Mouse (Mus musculus) forebrain, embryonic 15.5 days (tissue): ENCODE results near the gene Ust. TPM values are rescaled to one million over a fixed set of nuclear protein-coding genes. Genes with fewer than 3 reads are reported as not detected.

ENCODE experiments used
- ATAC-seq: fragments of 200-750 bp; cut with Nextera tagmentation; replicated peaks from 2 replicates; pipeline ENCODE4 v1.8.0; 2017; ENCODE audit warnings: mild to moderate bottlenecking, moderate TSS enrichment, moderate library complexity
- H3K27ac ChIP-seq: fragments of 300-500 bp; sonication (generic); replicated peaks from 2 replicates; pipeline ENCODE4 v1.5.1; 2015; ENCODE audit warnings: mild to moderate bottlenecking, inconsistent platforms
- H3K27me3 ChIP-seq: fragments of 300-500 bp; sonication (generic); 2 replicates; pipeline ENCODE4 v1.6.1; 2015; ENCODE audit warnings: inconsistent platforms
- H3K36me3 ChIP-seq: fragments of 300-500 bp; sonication (generic); 2 replicates; pipeline ENCODE4 v1.6.1; 2015; ENCODE audit warnings: mild to moderate bottlenecking, inconsistent platforms
- H3K4me1 ChIP-seq: fragments of 300-500 bp; sonication (generic); 2 replicates; pipeline ENCODE4 v1.6.1; 2015; ENCODE audit warnings: inconsistent platforms
- H3K4me2 ChIP-seq: fragments of 300-500 bp; sonication (generic); replicated peaks from 2 replicates; pipeline ENCODE4 v1.6.1; 2015; ENCODE audit warnings: mild to moderate bottlenecking, inconsistent platforms
- H3K4me3 ChIP-seq: fragments of 300-500 bp; sonication (generic); 2 replicates; pipeline ENCODE4 v1.5.1; 2015; ENCODE audit warnings: mild to moderate bottlenecking, inconsistent platforms
- H3K9ac ChIP-seq: fragments of 300-500 bp; sonication (generic); replicated peaks from 2 replicates; pipeline ENCODE4 v1.6.1; 2015; ENCODE audit warnings: mild to moderate bottlenecking, inconsistent platforms
- H3K9me3 ChIP-seq: fragments of 300-500 bp; sonication (generic); 2 replicates; pipeline ENCODE4 v1.6.1; 2016; ENCODE audit warnings: inconsistent platforms
- WGBS: fragments of 180-500 bp; shearing (Covaris S2); methylation state at CpG from one replicate; pipeline ENCODE4 v1.1.7; 2015; ENCODE audit warnings: mixed read lengths; 5-methylcytosine and 5-hydroxymethylcytosine counted together
- polyA plus RNA-seq: library from polyadenylated mRNA; unstranded; fragments of >200 nt; fragmentation: Nextera tagmentation; extraction: Ambion mirVana; gene quantifications from 2 replicates; pipeline ENCODE4 v1.2.1, GENCODE M21; 2015

The Ust gene
- polyA plus RNA-seq, 1 experiment from 2014 or later: 8.1 TPM

DNA sequence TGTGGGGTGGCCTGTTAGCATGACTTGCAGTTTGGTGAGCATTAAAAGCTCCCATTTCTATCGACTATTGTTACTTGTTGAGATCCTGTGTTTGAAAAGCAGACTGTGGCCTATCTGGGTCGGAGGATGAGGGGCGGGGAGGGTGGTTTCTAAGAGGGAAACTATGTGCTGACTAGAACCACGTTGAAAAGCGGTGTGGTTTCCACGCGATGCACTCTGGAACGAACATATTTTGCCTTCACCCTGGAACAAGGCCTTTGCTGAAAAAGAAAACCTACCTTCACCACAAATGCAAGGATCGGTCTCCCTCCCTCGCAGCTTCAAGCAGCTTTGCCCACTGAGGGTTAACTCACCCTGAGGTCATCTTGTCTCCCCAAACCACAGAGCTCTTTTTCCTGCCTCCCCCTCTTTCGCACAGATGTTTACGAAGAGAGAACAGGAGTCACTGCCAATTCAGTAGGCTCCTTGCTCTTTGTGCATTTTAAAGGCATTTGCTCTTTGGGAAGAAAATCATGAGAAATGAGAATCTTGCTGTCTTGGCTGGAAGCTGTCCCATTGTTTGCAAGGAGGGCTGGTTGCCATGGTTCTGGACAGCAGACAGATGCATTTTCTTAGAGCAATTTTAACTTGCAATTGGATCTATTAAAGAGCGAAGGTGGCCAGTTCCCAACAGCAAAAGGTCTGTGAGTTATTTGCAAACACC is 342.1 kb downstream of the Ust start:
- peak overlapping the region; percentile 31; the same call in 1 of the 2 replicates for H3K27ac ChIP-seq
- H3K9ac ChIP-seq: no peak overlapping the region
- 53% methylated on average over 13 of the region's 13 CpGs for WGBS
- H3K4me2 ChIP-seq: no peak overlapping the region
- peaks cover 20% of the 10 kb centered on the region for H3K4me1 ChIP-seq
- no peaks in the 10 kb centered on the region for H3K9me3 ChIP-seq
- no peaks in the 10 kb centered on the region for H3K27me3 ChIP-seq
- no peak for ATAC-seq
- no peak overlapping the region for H3K4me3 ChIP-seq
- no peaks in the 10 kb centered on the region for H3K36me3 ChIP-seq

DNA sequence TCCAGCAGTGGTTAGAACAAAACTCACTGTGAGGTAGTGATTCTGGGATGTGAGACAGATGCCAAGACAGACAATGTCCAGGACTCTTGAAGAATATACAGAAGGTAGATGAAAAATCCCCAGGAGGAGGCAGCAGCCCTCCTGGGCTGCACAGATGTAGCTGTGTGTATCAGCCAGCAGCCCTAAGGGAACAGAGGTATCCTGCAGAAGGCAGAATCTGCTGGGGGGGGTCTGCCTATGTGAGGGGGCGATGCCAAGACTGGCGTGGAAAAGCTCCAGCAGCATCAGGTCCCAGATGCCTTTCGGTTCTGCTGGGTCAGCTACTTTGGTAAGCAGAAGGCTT is 342.6 kb downstream of the Ust start:
- Histone ChIP-seq H3K4me3 (no peak overlapping the region), H3K27ac (no peak overlapping the region), H3K4me1 (peaks cover 20% of the 10 kb centered on the region), H3K4me2 (no peak overlapping the region), H3K9me3 (no peaks in the 10 kb centered on the region), H3K27me3 (no peaks in the 10 kb centered on the region), H3K9ac (no peak overlapping the region), H3K36me3 (no peaks in the 10 kb centered on the region)
- no peak for ATAC-seq
- WGBS: 70% methylated on average over 3 of the region's 3 CpGs

DNA sequence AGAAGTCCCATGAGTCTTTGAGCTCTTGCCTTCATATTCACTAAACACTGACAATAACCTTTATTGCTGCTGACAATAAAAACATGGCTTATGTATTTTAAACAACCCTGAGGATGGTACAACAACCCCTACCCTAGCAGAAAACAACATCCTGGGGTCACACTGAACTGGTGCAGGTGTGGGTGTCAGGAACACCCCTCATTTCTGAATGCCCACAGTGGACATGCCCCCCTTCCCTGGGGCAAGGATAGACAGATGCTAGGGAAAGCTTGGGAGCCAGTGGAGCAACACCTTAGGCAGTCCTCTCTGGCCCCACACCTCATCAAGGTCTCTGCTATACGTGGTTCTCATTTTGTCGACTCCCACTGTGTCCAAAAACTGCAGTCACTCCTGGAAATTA is 343.9 kb downstream of the Ust start:
- no peaks in the 10 kb centered on the region for H3K36me3 ChIP-seq
- H3K9ac ChIP-seq: no peak overlapping the region
- ATAC-seq: peak; percentile 30; the same call in 1 of the 2 replicates
- no peak overlapping the region for H3K27ac ChIP-seq
- peaks cover 20% of the 10 kb centered on the region for H3K4me1 ChIP-seq
- H3K9me3 ChIP-seq: no peaks in the 10 kb centered on the region
- H3K27me3 ChIP-seq: no peaks in the 10 kb centered on the region
- no peak overlapping the region for H3K4me3 ChIP-seq
- 85% methylated on average over 2 of the region's 2 CpGs for WGBS
- no peak overlapping the region for H3K4me2 ChIP-seq

GRCm38 (mm10) chr10:8174230-8174629 is 344.4 kb downstream of the Ust start:
- no peak overlapping the region for H3K27ac ChIP-seq
- H3K4me3 ChIP-seq: no peak overlapping the region
- ATAC-seq: peak; percentile 83
- no peaks in the 10 kb centered on the region for H3K27me3 ChIP-seq
- no peaks in the 10 kb centered on the region for H3K36me3 ChIP-seq
- WGBS: 26% methylated on average over 7 of the region's 7 CpGs
- no peaks in the 10 kb centered on the region for H3K9me3 ChIP-seq
- H3K9ac ChIP-seq: no peak overlapping the region
- H3K4me1 ChIP-seq: peaks cover 20% of the 10 kb centered on the region
- no peak overlapping the region for H3K4me2 ChIP-seq

GRCm38 (mm10) chr10:8173032-8173431 is 345.6 kb downstream of the Ust start:
- H3K9me3 ChIP-seq: no peaks in the 10 kb centered on the region; the same call in 1 of the 2 replicates

GRCm38 (mm10) chr10:8171556-8171955 is 347.1 kb downstream of the Ust start:
- Histone ChIP-seq H3K9me3 (no peaks in the 10 kb centered on the region; the same call in 1 of the 2 replicates), H3K9ac (no peak overlapping the region), H3K36me3 (no peaks in the 10 kb centered on the region), H3K27ac (no peak overlapping the region), H3K4me3 (no peak overlapping the region), H3K4me1 (peaks cover 14% of the 10 kb centered on the region), H3K27me3 (no peaks in the 10 kb centered on the region), H3K4me2 (no peak overlapping the region)
- no peak for ATAC-seq
- WGBS: 91% methylated on average over 11 of the region's 11 CpGs

More at GRCm38 (mm10) chr10:8173032-8173431, 345.6 kb downstream of the Ust start:
- H3K36me3 ChIP-seq: no peaks in the 10 kb centered on the region
- no peak overlapping the region for H3K4me2 ChIP-seq
- H3K4me3 ChIP-seq: no peak overlapping the region
- H3K4me1 ChIP-seq: peaks cover 20% of the 10 kb centered on the region
- ATAC-seq: no peak
- no peak overlapping the region for H3K9ac ChIP-seq
- no peaks in the 10 kb centered on the region for H3K27me3 ChIP-seq
- no peak overlapping the region for H3K27ac ChIP-seq
- WGBS: 80% methylated on average over 3 of the region's 3 CpGs
